Mouse (Mus musculus) central nervous system, embryonic 11.5 days (tissue): ENCODE results near the gene Gfpt2. TPM values are rescaled to one million over a fixed set of nuclear protein-coding genes. Genes with fewer than 3 reads are reported as not detected.

Experiments used
- polyA plus RNA-seq: library from polyadenylated mRNA; depleted of rRNA; stranded (reverse); fragments of >200 nt; gene quantifications from 2 replicates; pipeline ENCODE4 v1.2.3, GENCODE M21; 2012; rRNA removed

The Gfpt2 gene
- 5.0 and 10.7 TPM in 2 replicates for polyA plus RNA-seq

DNA sequence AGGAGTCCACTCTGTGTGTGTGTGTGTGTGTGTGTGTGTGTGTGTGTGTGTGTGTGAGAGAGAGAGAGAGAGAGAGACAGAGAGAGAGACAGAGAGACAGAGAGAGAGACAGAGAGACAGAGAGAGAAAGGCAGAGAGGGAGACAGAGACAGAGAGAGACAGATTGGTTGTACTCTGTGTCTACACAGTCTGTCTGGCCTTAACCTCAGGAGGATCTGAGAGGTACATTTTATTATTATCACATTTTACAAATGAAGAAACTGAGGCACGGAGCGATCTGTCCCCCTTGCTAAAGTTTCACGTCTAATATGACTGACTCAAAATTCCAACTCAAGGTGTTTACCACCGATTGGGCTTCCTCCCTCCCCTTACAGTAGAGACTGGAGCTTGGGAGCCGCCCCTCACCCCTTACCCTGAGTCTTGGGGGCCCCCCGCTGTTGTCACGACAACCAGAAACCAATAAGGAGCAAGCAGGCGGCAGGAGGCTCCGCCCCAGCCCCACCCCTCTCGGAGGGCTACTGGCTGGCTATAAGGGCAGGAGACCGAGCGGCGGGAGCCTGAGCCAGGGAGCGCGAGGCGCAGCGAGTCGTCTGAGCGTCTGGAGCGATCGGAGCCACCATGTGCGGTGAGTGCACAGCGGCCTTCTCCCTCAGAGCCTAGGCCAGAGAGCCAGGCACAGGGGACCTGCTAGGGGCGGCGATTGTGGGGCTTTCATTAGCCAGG lies at the start of gene Gfpt2:
Gfpt2 (plus strand) TSS at position 560 of the 723 bp plus-strand sequence.

GRCm38 (mm10) chr11:49846401-49847070 lies 52.6 kb downstream of the Gfpt2 start, which contains the start of gene Mapk9:
Mapk9 (plus strand) TSS chr11:49846751.

Other genes starting within 250 kb of the Gfpt2 start
- gene Olfr1380, start 237.3 kb upstream of the Gfpt2 start, polyA plus RNA-seq: not detected in 2 replicates
- gene Flt4, start 184.9 kb upstream of the Gfpt2 start, polyA plus RNA-seq: 2.7 and 4.2 TPM in 2 replicates
- gene Scgb3a1, start 130.6 kb upstream of the Gfpt2 start, polyA plus RNA-seq: 0.25 TPM in 1 of 2 replicates, not detected in the other
- 80.1 and 101 TPM in 2 replicates for gene Cnot6, start 81.5 kb upstream of the Gfpt2 start, polyA plus RNA-seq
- 31.5 and 48.3 TPM in 2 replicates for gene Mapk9, start 52.6 kb downstream of the Gfpt2 start, polyA plus RNA-seq
- 0.34 and 1.6 TPM in 2 replicates for gene Rasgef1c, start 107.7 kb downstream of the Gfpt2 start, polyA plus RNA-seq
- gene Rnf130, start 231.2 kb downstream of the Gfpt2 start, polyA plus RNA-seq: 33.2 and 50.8 TPM in 2 replicates